In the genomic region with DNA sequence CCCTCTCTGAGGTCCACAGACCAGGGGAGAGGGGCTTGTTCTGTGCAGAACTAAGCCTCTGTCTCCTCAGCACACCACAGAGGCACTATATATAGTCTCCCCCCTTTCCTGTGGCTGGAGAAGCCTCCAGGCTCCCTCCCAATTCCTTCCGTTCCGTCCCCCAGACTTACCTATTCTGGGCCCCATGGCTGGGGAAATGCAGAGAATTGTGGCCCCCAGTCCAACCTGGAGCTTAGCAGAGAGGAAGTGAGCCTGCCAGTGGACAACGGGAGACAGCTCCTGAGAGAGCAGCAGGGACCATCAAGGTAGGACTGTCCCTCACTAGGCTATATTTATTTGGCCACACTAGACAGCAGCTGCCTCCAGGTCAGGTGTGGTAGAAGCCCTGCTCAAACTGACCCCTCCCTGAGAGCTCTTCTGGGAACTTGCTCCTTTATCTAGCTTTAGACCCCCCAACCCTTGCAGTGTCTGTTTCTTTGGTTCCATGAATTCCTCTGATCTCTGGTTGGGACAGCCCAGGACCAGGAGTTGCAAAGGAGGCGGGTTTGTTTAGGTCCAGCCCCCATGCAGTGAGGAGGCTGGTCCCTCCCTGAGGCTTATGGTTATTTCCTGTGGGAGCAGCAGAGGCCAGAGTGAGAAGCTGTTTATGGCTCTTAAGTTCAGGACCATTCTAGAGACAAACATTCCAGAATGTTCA, we compare ENCODE assay signal across 9 mouse cellular contexts. TPM values are rescaled to one million over a fixed set of nuclear protein-coding genes. Genes with fewer than 3 reads are reported as not detected.
A peak's percentile ranks its signal among the peaks of the same experiment; 100 is the strongest.
DNase-seq lines count a peak whose midpoint lies in the region.
"Had no signal": no experiment of that assay in that cellular context is flagged by ENCODE, and none has a peak within 500 bp of the region (broad histone marks: within the 10 kb centered on the region; RNA-seq: fewer than 3 reads in every experiment).

No protein-coding gene starts in this region.

- intact Hi-C loops in left cerebral cortex, postnatal 36 days (cut with DNase I), result loop anchor here (5.0 kb wide), 1 partner anchor 34 kb away; no protein-coding TSS in a partner anchor

- peak; percentile 62 for DNase-seq in layer of hippocampus, adult 9-11 months
- no peak for DNase-seq in layer of hippocampus, adult 9-10 months (ENCODE audit: low spot score)
- DNase-seq in gastrocnemius, postnatal 25 days, result peak; percentile 77
- DNase-seq in kidney, adult 8-10 months, result peak; percentile 36 to 53
- DNase-seq in lung, postnatal 4 days, result peak; percentile 51 to 65
- no peak for DNase-seq in thymus, adult 18-20 months
- no peak for DNase-seq in left cerebral cortex, postnatal 36 days (ENCODE audit: low spot score in 2 of 2)
- DNase-seq in layer of hippocampus, postnatal 36 days, result no peak

RNA-seq across cellular contexts. Expression of a gene that starts 4.7 kb away (rescaled TPM):
- 1 to 10 TPM; 3.9 to 4.7 TPM for total RNA-seq in gastrocnemius, postnatal 25 days (2021)
- total RNA-seq in left cerebral cortex, postnatal 36 days (2021), result 10 to 100 TPM; 11.7 to 14.2 TPM
- 10 to 100 TPM; 10.4 to 13.7 TPM for total RNA-seq in layer of hippocampus, postnatal 36 days (2021)

RNA-seq across cellular contexts. Expression of a gene that starts 23.6 kb away (rescaled TPM):
- total RNA-seq in gastrocnemius, postnatal 25 days (2021), result not detected
- not detected for total RNA-seq in left cerebral cortex, postnatal 36 days (2021)
- total RNA-seq in layer of hippocampus, postnatal 36 days (2021), result under 1 TPM in 1 of 2 experiments, not detected in 1; 0.62 TPM
- total RNA-seq: hematopoietic stem cell, adult 5-6 weeks had no signal

RNA-seq across cellular contexts. Expression of a gene that starts 56.8 kb away (rescaled TPM):
- total RNA-seq in gastrocnemius, postnatal 25 days (2021), result not detected
- total RNA-seq in left cerebral cortex, postnatal 36 days (2021), result not detected
- not detected for total RNA-seq in layer of hippocampus, postnatal 36 days (2021)
- total RNA-seq: hematopoietic stem cell, adult 5-6 weeks had no signal

Comparison
In these comparisons a context has a peak if more than half of its experiments do, and no peak if none do; other contexts are left out.
1. DNase-seq: peak in layer of hippocampus, adult 9-11 months (single experiment), gastrocnemius, postnatal 25 days (single experiment), kidney, adult 8-10 months (2 of 2) and lung, postnatal 4 days (2 of 2); none in layer of hippocampus, adult 9-10 months (single experiment), thymus, adult 18-20 months (0 of 2), left cerebral cortex, postnatal 36 days (0 of 2) and layer of hippocampus, postnatal 36 days (0 of 2).